Mouse (Mus musculus) C2C12 (cell line): ENCODE results near the gene Cdca4.

Experiments
- CEBPB ChIP-seq: IDR thresholded peaks from one replicate; pipeline ENCODE4 v1.6.1; 2011; ENCODE audit warnings: low read depth, mild to moderate bottlenecking, control low read depth, moderate library complexity
- CTCF ChIP-seq: IDR thresholded peaks from one replicate; pipeline ENCODE4 v1.5.1; 2011; ENCODE audit not compliant: control insufficient read depth, insufficient read depth, insufficient read length
- MAX ChIP-seq: IDR thresholded peaks from one replicate; pipeline ENCODE4 v1.6.1; 2011; ENCODE audit warnings: mild to moderate bottlenecking, control low read depth
- MYOG ChIP-seq: IDR thresholded peaks from one replicate; pipeline ENCODE4 v1.6.1; 2011; ENCODE audit not compliant: control insufficient read depth, insufficient read length; ENCODE audit errors: extremely low read depth
- USF1 ChIP-seq: IDR thresholded peaks from one replicate; pipeline ENCODE4 v1.6.1; 2011; ENCODE audit warnings: low read depth, mild to moderate bottlenecking, control low read depth, moderate library complexity

DNA sequence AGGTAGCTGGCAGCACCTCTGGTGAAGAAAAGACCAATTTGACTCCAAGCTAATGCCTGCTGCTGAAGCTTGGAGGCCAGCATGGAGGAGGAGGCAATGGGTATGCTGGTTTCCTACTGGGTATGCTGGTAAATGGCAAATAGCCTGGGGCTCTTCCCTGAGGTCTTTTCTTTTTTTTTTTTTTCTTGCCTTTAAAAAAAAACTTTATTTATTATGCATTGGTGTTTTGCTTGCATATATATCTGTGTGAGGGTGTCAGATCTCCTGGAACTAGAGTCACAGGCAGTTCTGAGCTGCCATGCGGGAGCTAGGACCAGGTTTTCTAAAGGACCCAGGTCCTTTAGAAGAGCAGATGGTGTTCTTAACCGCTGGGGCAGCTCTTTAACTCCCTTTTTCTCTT lies 42.0 kb upstream of the Cdca4 start:
- TF ChIP-seq MAX (no peak), CTCF (no peak), USF1 (no peak), MYOG (no peak), CEBPB (no peak)
